Mouse (Mus musculus): Measurements from ENCODE around the gene Ywhaq. TPM values are rescaled to one million over a fixed set of nuclear protein-coding genes. Genes with fewer than 3 reads are reported as not detected.
"Not testable (repeated sequence)": the region's sequence is repeated elsewhere in the genome, so short reads cannot be mapped to it uniquely, and the experiment has no call there.

Gene Ywhaq
- polyA plus RNA-seq, 1 experiment from 2014 or later, result 1,089 TPM

- Histone ChIP-seq H3K27me3 (replicated peaks; ENCODE audit: control insufficient read depth, insufficient read depth, low read length) (no peaks in the 10 kb centered on the region), H3K9ac (replicated peaks; ENCODE audit: low read depth, low read length) (peak overlapping the region; percentile 93), H3K9me3 (ENCODE audit: control insufficient read depth, low read length) (0 out of 2 replicates have a peak, but pooled peaks cover 2% of the 10 kb centered on the region), H3K36me3 (ENCODE audit: control insufficient read depth, insufficient read depth) (peaks cover 8% of the 10 kb centered on the region), H3K4me3 (replicated peaks; ENCODE audit: low read length) (peak overlapping the region; percentile 82), H3K27ac (ENCODE audit: low read length) (peak overlapping the region; percentile 95), H3K4me1 (replicated peaks; ENCODE audit: control insufficient read depth, insufficient read depth, low read length) (peaks cover 14% of the 10 kb centered on the region), H3K4me2 (ENCODE audit: low read length) (peak overlapping the region; percentile 77)
- 39% methylated on average over 11 of the region's 11 CpGs for WGBS
- ATAC-seq, result no peak
Measured at GRCm38 (mm10) chr12:21418621-21419131, 1.2 kb upstream of the Ywhaq start.

GRCm38 (mm10) chr12:21418083-21418482 lies 646 bp upstream of the Ywhaq start:
- Histone ChIP-seq H3K27ac (ENCODE audit: low read length) (peak overlapping the region; percentile 95), H3K4me3 (replicated peaks; ENCODE audit: low read length) (peak overlapping the region; percentile 82), H3K27me3 (replicated peaks; ENCODE audit: control insufficient read depth, insufficient read depth, low read length) (no peaks in the 10 kb centered on the region), H3K36me3 (ENCODE audit: control insufficient read depth, insufficient read depth) (peaks cover 13% of the 10 kb centered on the region), H3K4me2 (ENCODE audit: low read length) (peak overlapping the region; percentile 77), H3K4me1 (replicated peaks; ENCODE audit: control insufficient read depth, insufficient read depth, low read length) (peaks cover 14% of the 10 kb centered on the region), H3K9ac (replicated peaks; ENCODE audit: low read depth, low read length) (peak overlapping the region; percentile 93), H3K9me3 (ENCODE audit: control insufficient read depth, low read length) (peaks cover 7% of the 10 kb centered on the region; the same call in 1 of the 2 replicates)
- WGBS, result 2% methylated on average over 10 of the region's 10 CpGs
- no peak for ATAC-seq

GRCm38 (mm10) chr12:21416506-21416905 lies 931 bp downstream of the Ywhaq start:
- Histone ChIP-seq H3K4me2 (ENCODE audit: low read length) (peak overlapping the region; percentile 89), H3K9ac (replicated peaks; ENCODE audit: low read depth, low read length) (peak overlapping the region; percentile 98), H3K9me3 (ENCODE audit: control insufficient read depth, low read length) (peaks cover 11% of the 10 kb centered on the region), H3K4me1 (replicated peaks; ENCODE audit: control insufficient read depth, insufficient read depth, low read length) (peaks cover 14% of the 10 kb centered on the region), H3K27me3 (replicated peaks; ENCODE audit: control insufficient read depth, insufficient read depth, low read length) (no peaks in the 10 kb centered on the region), H3K4me3 (replicated peaks; ENCODE audit: low read length) (peak overlapping the region; percentile 82), H3K36me3 (ENCODE audit: control insufficient read depth, insufficient read depth) (peaks cover 29% of the 10 kb centered on the region), H3K27ac (ENCODE audit: low read length) (peak overlapping the region; percentile 60; the same call in 1 of the 2 replicates)
- WGBS, result 0% methylated on average over 13 of the region's 15 CpGs
- ATAC-seq, result no peak

- 93% methylated on average over 2 of the region's 2 CpGs for WGBS
- H3K36me3 ChIP-seq (ENCODE audit: control insufficient read depth, insufficient read depth), result peaks cover 66% of the 10 kb centered on the region
- no peak overlapping the region for H3K4me3 ChIP-seq (replicated peaks; ENCODE audit: low read length)
- no peaks in the 10 kb centered on the region for H3K27me3 ChIP-seq (replicated peaks; ENCODE audit: control insufficient read depth, insufficient read depth, low read length)
- no peak overlapping the region for H3K9ac ChIP-seq (replicated peaks; ENCODE audit: low read depth, low read length)
- no peak for ATAC-seq
- peaks cover 9% of the 10 kb centered on the region for H3K4me1 ChIP-seq (replicated peaks; ENCODE audit: control insufficient read depth, insufficient read depth, low read length)
- peaks cover 28% of the 10 kb centered on the region for H3K9me3 ChIP-seq (ENCODE audit: control insufficient read depth, low read length)
- H3K4me2 ChIP-seq (ENCODE audit: low read length), result no peak overlapping the region
- H3K27ac ChIP-seq (ENCODE audit: low read length), result no peak overlapping the region
Measured at GRCm38 (mm10) chr12:21410620-21411019, 6.8 kb downstream of the Ywhaq start.

- Histone ChIP-seq H3K27ac (ENCODE audit: low read length) (no peak overlapping the region), H3K27me3 (replicated peaks; ENCODE audit: control insufficient read depth, insufficient read depth, low read length) (no peaks in the 10 kb centered on the region), H3K9me3 (ENCODE audit: control insufficient read depth, low read length) (peaks cover 28% of the 10 kb centered on the region), H3K36me3 (ENCODE audit: control insufficient read depth, insufficient read depth) (peaks cover 64% of the 10 kb centered on the region), H3K4me3 (replicated peaks; ENCODE audit: low read length) (no peak overlapping the region), H3K4me1 (replicated peaks; ENCODE audit: control insufficient read depth, insufficient read depth, low read length) (peaks cover 4% of the 10 kb centered on the region), H3K4me2 (ENCODE audit: low read length) (no peak overlapping the region), H3K9ac (replicated peaks; ENCODE audit: low read depth, low read length) (no peak overlapping the region)
- ATAC-seq, result no peak
- 97% methylated on average over 3 of the region's 3 CpGs for WGBS
Measured at GRCm38 (mm10) chr12:21409651-21410050, 7.8 kb downstream of the Ywhaq start.

- no peak overlapping the region for H3K4me3 ChIP-seq (replicated peaks; ENCODE audit: low read length)
- no peak overlapping the region for H3K27ac ChIP-seq (ENCODE audit: low read length)
- H3K9me3 ChIP-seq (ENCODE audit: control insufficient read depth, low read length), result peaks cover 25% of the 10 kb centered on the region
- H3K4me2 ChIP-seq (ENCODE audit: low read length), result no peak overlapping the region
- H3K9ac ChIP-seq (replicated peaks; ENCODE audit: low read depth, low read length), result no peak overlapping the region
- ATAC-seq, result no peak
- peaks cover 61% of the 10 kb centered on the region for H3K36me3 ChIP-seq (ENCODE audit: control insufficient read depth, insufficient read depth)
- no peaks in the 10 kb centered on the region for H3K4me1 ChIP-seq (replicated peaks; ENCODE audit: control insufficient read depth, insufficient read depth, low read length)
- 96% methylated on average over 2 of the region's 2 CpGs for WGBS
- H3K27me3 ChIP-seq (replicated peaks; ENCODE audit: control insufficient read depth, insufficient read depth, low read length), result no peaks in the 10 kb centered on the region
Measured at GRCm38 (mm10) chr12:21408789-21409367, 8.6 kb downstream of the Ywhaq start.

GRCm38 (mm10) chr12:21402771-21403170 lies 14.7 kb downstream of the Ywhaq start:
- WGBS, result 97% methylated on average over 5 of the region's 5 CpGs
- Histone ChIP-seq H3K4me2 (ENCODE audit: low read length) (no peak overlapping the region), H3K9ac (replicated peaks; ENCODE audit: low read depth, low read length) (no peak overlapping the region), H3K36me3 (ENCODE audit: control insufficient read depth, insufficient read depth) (peaks cover 17% of the 10 kb centered on the region), H3K4me1 (replicated peaks; ENCODE audit: control insufficient read depth, insufficient read depth, low read length) (no peaks in the 10 kb centered on the region), H3K27ac (ENCODE audit: low read length) (no peak overlapping the region), H3K27me3 (replicated peaks; ENCODE audit: control insufficient read depth, insufficient read depth, low read length) (no peaks in the 10 kb centered on the region), H3K4me3 (replicated peaks; ENCODE audit: low read length) (no peak overlapping the region), H3K9me3 (ENCODE audit: control insufficient read depth, low read length) (peaks cover 3% of the 10 kb centered on the region; the same call in 1 of the 2 replicates)
- ATAC-seq, result no peak

GRCm38 (mm10) chr12:21386201-21386600 lies 31.2 kb downstream of the Ywhaq start:
- peaks cover 28% of the 10 kb centered on the region for H3K36me3 ChIP-seq (ENCODE audit: control insufficient read depth, insufficient read depth)
- 88% methylated on average over 2 of the region's 2 CpGs for WGBS
- no peak overlapping the region for H3K4me2 ChIP-seq (ENCODE audit: low read length)
- H3K9ac ChIP-seq (replicated peaks; ENCODE audit: low read depth, low read length), result no peak overlapping the region
- no peaks in the 10 kb centered on the region for H3K9me3 ChIP-seq (ENCODE audit: control insufficient read depth, low read length)
- H3K4me3 ChIP-seq (replicated peaks; ENCODE audit: low read length), result no peak overlapping the region
- no peaks in the 10 kb centered on the region for H3K27me3 ChIP-seq (replicated peaks; ENCODE audit: control insufficient read depth, insufficient read depth, low read length)
- H3K4me1 ChIP-seq (replicated peaks; ENCODE audit: control insufficient read depth, insufficient read depth, low read length), result no peaks in the 10 kb centered on the region
- H3K27ac ChIP-seq (ENCODE audit: low read length), result no peak overlapping the region
- ATAC-seq, result no peak

GRCm38 (mm10) chr12:21378765-21379346 lies 38.6 kb downstream of the Ywhaq start:
- not testable (repeated sequence) for H3K36me3 ChIP-seq (ENCODE audit: control insufficient read depth, insufficient read depth); H3K9me3 ChIP-seq (ENCODE audit: control insufficient read depth, low read length); H3K27ac ChIP-seq (ENCODE audit: low read length); ATAC-seq; H3K4me2 ChIP-seq (ENCODE audit: low read length); H3K4me1 ChIP-seq (replicated peaks; ENCODE audit: control insufficient read depth, insufficient read depth, low read length); H3K9ac ChIP-seq (replicated peaks; ENCODE audit: low read depth, low read length); H3K4me3 ChIP-seq (replicated peaks; ENCODE audit: low read length); H3K27me3 ChIP-seq (replicated peaks; ENCODE audit: control insufficient read depth, insufficient read depth, low read length)
- 89% methylated on average over 6 of the region's 6 CpGs for WGBS

All from forebrain, embryonic 16.5 days (tissue).